Mouse (Mus musculus) limb, embryonic 14.5 days (tissue): ENCODE measurements at regions not wholly inside any gene's neighbourhood (a gene's known extent, or its start where the extent isn't known, plus 50 kb on each side); places are given as distances from the start of the nearest gene placed in this dataset.
"Not testable (repeated sequence)": the region's sequence is repeated elsewhere in the genome, so short reads cannot be mapped to it uniquely, and the experiment has no call there.

ENCODE experiments used
- ATAC-seq: fragments of 200-750 bp; cut with Nextera tagmentation; 2 replicates; pipeline ENCODE4 v1.8.0; 2017; ENCODE audit warnings: low read depth, moderate number of reproducible peaks, moderate TSS enrichment; ENCODE audit not compliant: low FRiP score
- DNase-seq: peaks from one replicate; pipeline ENCODE4 v3.0.0-alpha.2; 2015; ENCODE audit warnings: low spot score
- H3K27ac ChIP-seq: fragments of 300-500 bp; sonication (generic); replicated peaks from 2 replicates; pipeline ENCODE4 v1.5.1; 2014; ENCODE audit warnings: low read depth, mild to moderate bottlenecking, low read length, moderate library complexity, mixed read lengths
- H3K27me3 ChIP-seq: fragments of 300-500 bp; sonication (generic); 2 replicates; pipeline ENCODE4 v1.6.1; 2014; ENCODE audit warnings: low read length, mixed read lengths; ENCODE audit not compliant: control insufficient read depth, insufficient read depth
- H3K36me3 ChIP-seq: fragments of 300-500 bp; sonication (generic); 2 replicates; pipeline ENCODE4 v1.6.1; 2014; ENCODE audit warnings: mild to moderate bottlenecking, low read length, moderate library complexity, mixed read lengths; ENCODE audit not compliant: control insufficient read depth, insufficient read depth
- H3K4me1 ChIP-seq: fragments of 300-500 bp; sonication (generic); 2 replicates; pipeline ENCODE4 v1.6.1; 2014; ENCODE audit warnings: antibody characterized with exemption, low read length, mixed read lengths; ENCODE audit not compliant: control insufficient read depth, insufficient read depth
- H3K4me2 ChIP-seq: fragments of 300-500 bp; sonication (generic); replicated peaks from 2 replicates; pipeline ENCODE4 v1.6.1; 2014; ENCODE audit warnings: low read depth, mild to moderate bottlenecking, low read length, moderate library complexity; ENCODE audit not compliant: severe bottlenecking
- H3K4me3 ChIP-seq: fragments of 300-500 bp; sonication (generic); replicated peaks from 2 replicates; pipeline ENCODE4 v1.5.1; 2014; ENCODE audit warnings: low read length
- H3K9ac ChIP-seq: fragments of 300-500 bp; sonication (generic); 2 replicates; pipeline ENCODE4 v1.6.1; 2014; ENCODE audit warnings: mild to moderate bottlenecking, low read depth, low read length, moderate library complexity; ENCODE audit not compliant: severe bottlenecking
- H3K9me3 ChIP-seq: fragments of 300-500 bp; sonication (generic); 2 replicates; pipeline ENCODE4 v1.6.1; 2016; ENCODE audit warnings: low read length; ENCODE audit not compliant: control insufficient read depth
- POLR2A ChIP-seq: fragments of 200-500 bp; IDR thresholded peaks from 2 replicates; pipeline ENCODE4 v1.8.0; 2012; ENCODE audit warnings: inconsistent platforms, mild to moderate bottlenecking, moderate library complexity, borderline replicate concordance; ENCODE audit not compliant: insufficient read depth, insufficient read length; ENCODE audit errors: extremely low read depth
- WGBS: fragments of 180-500 bp; shearing (Covaris S2); extraction: QIAGEN DNeasy Blood & Tissue Kit; methylation state at CpG from one replicate; pipeline ENCODE4 v1.1.7; 2014; 5-methylcytosine and 5-hydroxymethylcytosine counted together

GRCm38 (mm10) chr10:96708471-96708870 lies 91.7 kb downstream of the Btg1 start:
- Histone ChIP-seq H3K27ac (no peak overlapping the region), H3K4me2 (no peak overlapping the region), H3K9ac (no peak overlapping the region), H3K4me3 (no peak overlapping the region), H3K27me3 (no peaks in the 10 kb centered on the region), H3K9me3 (no peaks in the 10 kb centered on the region), H3K36me3 (no peaks in the 10 kb centered on the region), H3K4me1 (no peaks in the 10 kb centered on the region)
- ATAC-seq (no peak), DNase-seq (no peak)
- WGBS, result 84% methylated on average over 2 of the region's 2 CpGs
- no peak for TF ChIP-seq POLR2A

- Histone ChIP-seq H3K4me1 (no peaks in the 10 kb centered on the region), H3K36me3 (no peaks in the 10 kb centered on the region), H3K27me3 (no peaks in the 10 kb centered on the region), H3K9ac (no peak overlapping the region), H3K9me3 (no peaks in the 10 kb centered on the region), H3K4me2 (no peak overlapping the region), H3K27ac (no peak overlapping the region), H3K4me3 (no peak overlapping the region)
- ATAC-seq (no peak), DNase-seq (no peak)
- 82% methylated on average over 13 of the region's 13 CpGs for WGBS
- TF ChIP-seq POLR2A, result no peak
These were observed 93.0 kb downstream of the Btg1 start for GRCm38 (mm10) chr10:96709698-96710356.

- H3K4me2 ChIP-seq, result no peak overlapping the region
- H3K4me3 ChIP-seq, result no peak overlapping the region
- no peak for DNase-seq
- TF ChIP-seq POLR2A, result no peak
- no peaks in the 10 kb centered on the region for H3K9me3 ChIP-seq
- no peak overlapping the region for H3K9ac ChIP-seq
- H3K36me3 ChIP-seq, result no peaks in the 10 kb centered on the region
- H3K27me3 ChIP-seq, result no peaks in the 10 kb centered on the region
- ATAC-seq, result no peak
- WGBS, result 58% methylated on average over 2 of the region's 2 CpGs
- no peaks in the 10 kb centered on the region for H3K4me1 ChIP-seq
- H3K27ac ChIP-seq, result no peak overlapping the region
These were observed 95.2 kb downstream of the Btg1 start for GRCm38 (mm10) chr10:96711993-96712392.

- no peak overlapping the region for H3K4me2 ChIP-seq
- H3K9ac ChIP-seq, result no peak overlapping the region
- TF ChIP-seq POLR2A, result no peak
- no peaks in the 10 kb centered on the region for H3K27me3 ChIP-seq
- H3K27ac ChIP-seq, result no peak overlapping the region
- DNase-seq (no peak), ATAC-seq (no peak)
- H3K4me1 ChIP-seq, result no peaks in the 10 kb centered on the region
- H3K9me3 ChIP-seq, result no peaks in the 10 kb centered on the region
- no peak overlapping the region for H3K4me3 ChIP-seq
- WGBS, result 71% methylated on average over 2 of the region's 2 CpGs
- no peaks in the 10 kb centered on the region for H3K36me3 ChIP-seq
These were observed 97.9 kb downstream of the Btg1 start for GRCm38 (mm10) chr10:96714702-96715101.

- DNase-seq (no peak), ATAC-seq (no peak)
- Histone ChIP-seq H3K4me2 (no peak overlapping the region), H3K36me3 (no peaks in the 10 kb centered on the region), H3K4me3 (no peak overlapping the region), H3K4me1 (peaks cover 7% of the 10 kb centered on the region), H3K27ac (no peak overlapping the region), H3K9ac (no peak overlapping the region), H3K27me3 (no peaks in the 10 kb centered on the region), H3K9me3 (no peaks in the 10 kb centered on the region)
- no peak for TF ChIP-seq POLR2A
- WGBS, result 86% methylated on average over 7 of the region's 7 CpGs
These were observed 100.5 kb downstream of the Btg1 start for GRCm38 (mm10) chr10:96717281-96717680.

GRCm38 (mm10) chr10:96718706-96719105 lies 101.9 kb downstream of the Btg1 start:
- H3K9me3 ChIP-seq, ATAC-seq: not testable (repeated sequence)

More at GRCm38 (mm10) chr10:96718706-96719105, 101.9 kb downstream of the Btg1 start:
- 86% methylated on average over 7 of the region's 7 CpGs for WGBS
- not testable (repeated sequence) for H3K27me3 ChIP-seq, H3K27ac ChIP-seq, H3K4me2 ChIP-seq, H3K36me3 ChIP-seq, H3K9ac ChIP-seq, H3K4me3 ChIP-seq, DNase-seq
- peaks cover 12% of the 10 kb centered on the region for H3K4me1 ChIP-seq
